Mouse (Mus musculus) megakaryocyte, embryonic 14.5 days (primary cell): ENCODE data around the gene Kiss1.

ENCODE experiments used
- FLI1 ChIP-seq: IDR thresholded peaks from 2 replicates; pipeline ENCODE4 v1.6.1; 2012; ENCODE audit warnings: low read length, inconsistent platforms, mixed read lengths
- GATA1 ChIP-seq: IDR thresholded peaks from 3 replicates; pipeline ENCODE4 v1.6.1; 2012; ENCODE audit warnings: mixed read lengths, low read length, inconsistent platforms, borderline replicate concordance

- TF ChIP-seq GATA1 = no peak
- TF ChIP-seq FLI1 = no peak
Measured at GRCm38 (mm10) chr1:133332656-133333430, 11.2 kb downstream of the Kiss1 start.
